Mouse (Mus musculus) erythroblast, embryonic 14.5 days (primary cell): ENCODE results near the gene Nol3.

Experiments used
- GATA1 ChIP-seq: IDR thresholded peaks from 2 replicates; pipeline ENCODE4 v1.6.1; 2012; ENCODE audit warnings: low read length, inconsistent platforms, mixed read lengths
- TAL1 ChIP-seq: IDR thresholded peaks from 3 replicates; pipeline ENCODE4 v1.6.1; 2012; ENCODE audit warnings: low read length, inconsistent platforms, mixed read lengths

DNA sequence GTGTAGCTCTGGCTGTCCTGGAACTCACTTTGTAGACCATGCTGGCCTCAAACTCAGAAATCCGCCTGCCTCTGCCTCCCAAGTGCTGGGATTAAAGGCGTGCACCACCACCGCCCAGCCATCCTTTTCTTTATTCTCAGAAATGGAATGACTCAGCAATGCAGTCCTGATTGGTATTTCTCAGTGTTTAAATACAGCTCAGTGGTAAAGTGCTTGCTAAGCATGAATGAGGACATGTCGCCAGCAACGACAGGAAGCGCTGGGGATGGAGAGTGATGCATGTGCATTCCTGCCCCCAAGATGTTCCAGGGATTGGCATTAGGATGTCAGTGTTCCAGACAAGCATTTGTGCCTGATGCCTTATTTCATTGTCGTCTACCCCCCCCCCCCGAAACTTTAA, 27.5 kb downstream of the Nol3 start:
- TF ChIP-seq TAL1 (no peak), GATA1 (no peak)
